Mouse (Mus musculus) gastrocnemius, postnatal 10 days (tissue): ENCODE results near the gene Arfip1. TPM values are rescaled to one million over a fixed set of nuclear protein-coding genes. Genes with fewer than 3 reads are reported as not detected.
A peak's percentile ranks its signal among the peaks of the same experiment; 100 is the strongest.

ENCODE experiments used
- DNase-seq: peaks from one replicate; pipeline ENCODE4 v3.0.0; 2021; ENCODE audit warnings: mixed read lengths
- total RNA-seq, 2 experiments: library from RNA; stranded (reverse); gene quantifications; 2 replicates each; pipeline ENCODE4 v1.2.3; 2021

Gene Arfip1
- total RNA-seq, 2 experiments from 2014 or later: 20.6 to 24.4 TPM

DNA sequence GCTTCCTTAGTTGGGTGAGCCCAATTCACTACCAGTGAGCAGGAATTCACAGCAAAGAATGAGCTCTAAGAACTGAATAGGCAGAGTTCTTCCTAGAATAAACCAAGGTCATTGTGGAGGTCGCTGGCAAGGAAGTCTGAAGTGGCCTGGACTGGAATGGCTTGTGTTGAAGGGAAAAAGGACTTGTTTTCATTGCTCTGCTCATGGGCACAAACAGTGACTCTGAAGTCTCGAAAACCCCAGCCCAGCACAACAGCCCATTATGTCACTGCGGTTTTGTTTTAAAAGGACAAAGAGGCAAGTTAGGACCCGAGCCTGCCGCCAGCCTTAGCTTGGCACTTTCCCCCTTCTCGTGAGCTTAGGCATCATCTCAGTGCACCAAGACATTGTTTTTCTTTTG lies 93.7 kb downstream of the Arfip1 start:
- DNase-seq: no peak

DNA sequence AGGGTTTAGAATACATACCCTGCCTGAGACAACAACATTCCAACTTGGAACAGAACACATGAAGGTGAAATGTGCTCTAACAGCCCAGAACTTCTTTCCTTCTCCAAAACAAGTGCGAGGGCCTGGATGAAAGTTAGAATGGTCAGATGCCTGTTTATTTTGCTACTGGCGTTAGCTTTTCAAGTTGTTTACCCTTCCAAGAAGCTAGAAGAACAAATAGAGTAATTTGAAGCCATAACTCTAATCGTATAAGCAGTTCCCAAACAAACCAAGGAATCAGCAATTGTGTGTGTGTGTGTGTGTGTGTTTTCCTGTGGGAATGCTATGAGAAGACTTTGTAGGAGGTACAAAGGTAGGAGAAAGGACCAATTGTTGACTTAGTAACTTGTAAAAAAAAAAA lies 97.5 kb downstream of the Arfip1 start:
- no peak for DNase-seq

DNA sequence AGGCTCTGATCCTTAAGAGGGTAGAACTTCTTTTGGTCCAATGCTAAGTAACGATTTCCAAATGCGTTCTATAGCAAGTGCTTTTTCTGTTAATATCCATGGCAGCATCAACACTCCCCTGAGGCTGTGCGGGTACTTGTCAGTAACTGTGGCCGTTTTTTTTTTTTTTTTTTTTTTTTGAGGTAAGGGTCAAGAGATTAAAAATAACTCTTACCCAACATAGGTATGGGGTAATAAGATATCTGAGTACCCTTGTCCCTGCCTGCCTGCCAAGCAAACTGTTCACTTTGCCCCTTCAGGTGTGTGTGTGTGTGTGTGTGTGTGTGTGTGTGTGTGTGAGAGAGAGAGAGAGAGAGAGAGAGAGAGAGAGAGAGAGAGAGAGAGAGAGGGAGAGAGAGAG lies 98.1 kb downstream of the Arfip1 start:
- no peak for DNase-seq

DNA sequence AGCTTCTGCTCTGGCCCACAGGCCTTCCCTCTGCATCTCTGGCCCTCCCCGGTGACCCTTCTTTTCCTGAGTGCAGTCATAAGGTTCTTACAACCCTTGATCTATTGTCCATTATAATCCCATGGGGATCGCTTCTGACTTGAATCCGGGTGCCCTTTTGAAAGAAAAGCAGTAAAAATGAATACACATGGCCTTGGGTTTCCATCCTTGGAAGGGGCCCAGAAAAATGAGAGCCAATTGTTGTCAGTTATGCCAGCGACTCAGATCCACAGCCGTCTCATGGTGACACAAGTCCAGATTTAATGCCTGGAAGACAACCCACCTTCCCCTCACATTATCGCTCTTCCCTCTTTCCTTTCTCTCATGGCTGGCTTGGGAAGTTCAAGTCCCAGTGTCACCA lies 100.3 kb downstream of the Arfip1 start:
- DNase-seq: no peak

DNA sequence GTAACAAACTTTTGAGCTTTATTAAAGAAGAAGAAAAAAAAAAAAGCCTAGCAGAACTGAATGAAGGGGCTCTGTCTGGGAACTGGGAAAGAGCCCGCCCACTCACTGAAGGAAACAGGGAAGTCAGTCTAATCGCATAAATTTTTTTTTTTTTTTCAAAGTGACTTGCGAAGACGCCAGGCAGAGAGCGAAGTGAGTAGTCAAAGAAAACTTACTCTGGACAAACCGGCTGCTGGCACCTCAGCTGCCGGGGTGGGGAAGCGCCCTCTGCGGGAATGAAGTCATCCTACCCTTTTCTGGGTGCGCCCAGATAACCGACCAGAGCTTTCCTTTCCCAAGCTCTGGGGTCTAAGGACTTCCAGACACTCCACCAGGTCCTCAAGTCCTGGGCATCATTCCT lies 101.3 kb downstream of the Arfip1 start:
- no peak for DNase-seq

DNA sequence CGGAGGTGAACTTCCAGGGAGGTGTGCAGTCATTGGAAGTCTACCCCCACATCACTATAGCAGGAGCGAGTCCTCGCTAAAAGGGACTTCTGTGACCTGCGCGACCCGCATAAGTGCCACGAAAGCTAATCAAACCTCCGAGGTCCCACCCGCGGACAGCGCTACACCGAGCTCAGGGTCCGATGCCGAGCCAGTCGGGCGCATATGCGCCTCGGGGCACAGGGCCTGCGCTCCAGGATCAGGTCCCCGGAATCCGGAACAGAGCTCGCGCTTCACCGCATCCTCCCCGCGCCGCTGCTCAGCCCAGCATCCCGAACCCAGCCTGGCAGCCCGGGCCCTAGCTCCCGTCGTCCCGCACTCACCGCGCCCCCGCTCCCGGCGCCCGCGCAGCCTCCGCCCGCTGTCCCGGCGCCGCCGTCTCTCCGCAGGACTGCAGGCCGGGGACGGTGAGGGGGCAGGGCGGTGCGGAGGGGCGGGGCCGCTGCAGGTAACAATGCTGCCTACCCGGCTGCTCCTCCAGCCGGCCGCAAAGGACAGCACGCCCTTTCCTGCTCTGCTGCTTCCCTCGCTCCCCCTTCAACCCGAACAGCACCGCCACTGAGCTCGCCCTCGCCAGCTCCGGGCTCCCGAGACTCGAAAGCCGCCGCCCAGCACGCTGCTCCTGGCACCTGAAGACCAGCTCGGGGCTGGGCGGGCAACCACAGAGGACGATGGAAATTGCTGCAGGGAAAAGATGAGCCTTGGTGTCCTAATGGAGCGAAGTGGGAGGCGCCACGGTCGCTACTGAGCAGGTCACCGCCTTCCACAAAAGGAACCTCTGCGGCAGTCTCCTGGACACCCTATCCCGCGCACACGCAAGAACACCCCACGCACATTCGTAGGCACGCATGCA lies 102.2 kb downstream of the Arfip1 start, which contains the start of gene Fhdc1:
Gene Fhdc1 (minus strand): TSS at position 424 of the 892 bp plus-strand sequence.
- DNase-seq: peak; percentile 38

DNA sequence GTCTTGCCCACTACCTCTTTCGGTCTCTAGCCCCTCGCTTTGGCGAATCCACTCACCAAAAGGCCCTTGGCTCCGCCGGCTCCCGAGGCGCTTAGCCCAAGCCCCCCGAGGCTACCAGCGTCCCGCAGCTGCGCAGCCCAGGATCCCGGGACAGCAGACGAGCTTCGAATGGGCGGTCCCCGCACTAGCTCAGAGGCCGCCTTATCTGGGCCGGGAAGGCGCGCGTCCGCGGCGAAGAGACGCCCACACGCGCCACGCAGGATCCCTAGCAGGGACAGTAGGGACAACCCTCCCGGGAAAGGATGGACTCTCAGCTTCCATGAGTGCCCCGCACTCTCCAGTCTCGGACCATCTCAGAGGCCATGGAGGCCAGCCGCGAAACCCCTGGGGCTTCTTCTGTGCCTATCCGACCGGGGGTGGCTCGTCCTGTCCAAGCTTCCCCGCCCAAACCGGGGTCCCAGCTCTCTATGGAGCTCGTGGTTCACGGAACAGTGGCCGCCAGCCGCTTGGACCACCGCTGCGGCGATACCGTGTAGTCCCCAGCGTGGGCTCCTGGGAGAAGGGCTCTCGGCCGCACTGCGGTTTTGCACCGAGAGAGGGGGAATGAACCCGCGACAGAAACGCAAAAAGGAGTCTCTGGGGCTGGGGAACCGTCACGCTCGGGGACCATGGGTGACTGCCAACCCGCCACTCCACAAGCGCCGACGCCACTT lies 103.0 kb downstream of the Arfip1 start:
- DNase-seq: peak; percentile 55

DNA sequence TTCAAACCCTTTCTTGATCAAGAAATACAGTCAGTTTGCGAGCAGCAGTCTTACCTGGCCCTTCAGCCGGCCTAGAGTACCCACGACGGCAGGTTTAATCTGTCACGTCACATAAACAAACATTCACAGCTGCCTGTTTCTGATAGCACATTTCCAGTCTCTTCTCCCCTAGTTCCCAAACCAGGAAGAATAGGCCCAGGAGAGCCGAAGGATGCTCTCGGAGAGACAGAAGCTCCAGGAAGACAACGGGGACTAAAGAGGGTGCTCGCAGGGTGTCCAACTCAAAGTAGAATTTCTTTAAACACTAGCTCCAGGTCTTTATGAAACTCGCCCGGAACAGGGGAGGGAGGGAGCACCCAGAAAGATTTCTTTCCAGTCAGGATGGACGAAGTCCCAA lies 103.5 kb downstream of the Arfip1 start:
- no peak for DNase-seq

DNA sequence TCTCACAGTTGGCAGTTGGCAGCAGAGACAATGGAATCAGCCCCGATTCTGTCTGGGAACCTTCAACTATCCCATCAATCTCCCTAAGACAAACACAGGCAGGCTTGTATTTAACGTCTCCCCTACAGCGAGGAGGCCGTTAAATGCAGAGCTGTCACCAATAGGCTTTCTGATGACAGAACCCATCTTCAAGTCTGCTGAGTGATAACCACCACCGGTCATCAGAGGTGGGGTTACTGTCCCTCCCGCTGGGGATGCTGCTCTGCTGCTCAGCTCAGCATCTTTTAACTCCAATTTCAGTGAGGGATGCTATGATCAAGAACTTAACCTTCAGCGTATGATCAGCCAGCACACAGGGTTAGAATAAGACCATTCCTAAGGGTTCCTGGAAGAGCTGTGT lies 104.2 kb downstream of the Arfip1 start:
- no peak for DNase-seq

DNA sequence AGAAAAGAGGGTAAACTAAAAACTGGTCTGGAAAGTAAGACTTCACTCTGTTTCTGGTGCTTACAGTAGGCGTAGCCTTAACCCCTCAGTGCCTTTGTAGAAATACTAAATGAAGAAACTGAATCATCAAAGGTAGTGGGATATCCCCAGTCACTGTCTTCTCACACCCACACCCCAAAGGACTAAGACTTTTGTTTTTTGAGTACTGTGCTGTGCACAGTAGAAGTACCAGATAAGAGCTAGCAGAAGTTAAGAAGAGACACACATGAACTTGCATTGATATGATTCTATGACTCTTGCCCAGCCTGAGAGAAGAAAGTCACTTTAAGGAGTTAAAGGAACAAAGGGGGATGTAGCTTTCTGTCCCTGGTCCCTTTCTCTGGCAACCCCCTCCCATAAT lies 104.9 kb downstream of the Arfip1 start:
- no peak for DNase-seq

DNA sequence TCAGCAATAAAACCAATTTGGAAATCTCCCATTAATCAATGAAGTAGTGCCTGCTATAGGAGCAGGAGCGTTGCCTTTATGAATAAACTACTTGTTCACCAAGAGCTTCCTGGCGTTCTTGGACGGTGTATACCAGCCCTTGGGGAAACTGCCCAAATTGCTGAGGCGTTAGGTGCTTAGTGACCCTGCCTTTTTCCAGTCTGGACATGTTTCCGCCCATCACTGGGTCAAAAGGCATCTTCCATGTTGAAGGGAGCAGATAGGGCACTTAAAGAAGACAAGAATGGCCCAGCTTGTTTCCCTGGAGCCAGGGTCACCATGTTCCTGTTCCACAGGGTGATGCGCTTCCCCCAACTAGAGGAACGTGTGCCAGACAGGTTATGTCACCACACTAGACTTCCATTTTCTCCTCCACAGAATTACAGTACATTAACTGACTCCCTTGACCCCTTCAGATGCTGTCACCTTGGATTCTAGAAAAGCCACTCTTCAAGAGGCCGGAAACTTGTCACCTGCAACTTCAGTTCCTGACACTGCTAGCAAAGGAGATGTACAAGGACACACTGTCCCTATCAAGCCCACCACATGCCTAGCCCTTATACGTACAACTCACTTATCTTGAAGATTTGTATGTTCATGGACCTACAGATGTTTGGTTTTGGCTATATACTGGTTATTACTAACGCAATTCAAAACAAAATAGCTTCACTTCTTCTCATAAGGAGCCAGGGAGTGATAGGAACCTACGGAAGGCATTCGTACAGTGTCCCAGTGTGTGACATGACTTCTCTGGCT lies 107.2 kb downstream of the Arfip1 start:
- no peak for DNase-seq

DNA sequence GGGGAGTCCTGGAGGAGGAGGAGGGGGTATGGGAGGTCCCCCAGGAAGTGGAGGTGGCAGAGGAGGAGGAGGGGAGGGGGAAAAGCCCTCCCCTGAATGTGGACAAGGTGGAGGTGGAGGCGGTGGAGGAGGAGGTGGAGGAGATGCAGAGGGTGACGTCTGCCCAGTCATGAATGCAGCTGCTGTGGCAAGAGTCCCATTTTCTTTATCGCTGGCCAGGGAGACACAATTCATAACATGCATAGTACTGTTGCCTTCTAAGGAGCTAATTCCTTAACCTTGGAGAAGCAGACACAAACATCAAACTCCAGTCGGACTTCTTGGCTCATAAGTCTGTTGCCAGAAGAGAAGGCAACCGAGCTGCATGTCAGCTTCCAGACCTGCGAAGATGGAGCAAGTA lies 108.0 kb downstream of the Arfip1 start:
- no peak for DNase-seq

DNA sequence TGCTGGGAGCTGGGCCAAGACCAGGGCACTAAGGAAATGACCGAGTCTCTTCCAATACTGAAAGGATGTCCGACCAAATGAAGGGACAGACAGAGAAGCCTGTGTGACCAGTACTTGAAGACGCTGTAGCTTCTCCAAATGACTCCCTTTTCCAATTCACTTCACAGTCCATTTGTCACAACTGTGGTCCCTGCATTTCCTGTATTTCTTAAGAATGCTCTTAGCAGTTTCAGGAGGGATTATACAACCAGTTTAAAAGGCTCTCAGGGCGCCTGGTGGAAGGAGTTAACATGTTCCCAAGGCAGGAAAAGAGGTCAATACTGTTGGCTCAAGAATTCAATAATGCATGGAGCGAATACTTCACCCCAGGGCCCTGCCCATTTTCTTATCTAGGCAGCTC lies 109.5 kb downstream of the Arfip1 start:
- DNase-seq: no peak

DNA sequence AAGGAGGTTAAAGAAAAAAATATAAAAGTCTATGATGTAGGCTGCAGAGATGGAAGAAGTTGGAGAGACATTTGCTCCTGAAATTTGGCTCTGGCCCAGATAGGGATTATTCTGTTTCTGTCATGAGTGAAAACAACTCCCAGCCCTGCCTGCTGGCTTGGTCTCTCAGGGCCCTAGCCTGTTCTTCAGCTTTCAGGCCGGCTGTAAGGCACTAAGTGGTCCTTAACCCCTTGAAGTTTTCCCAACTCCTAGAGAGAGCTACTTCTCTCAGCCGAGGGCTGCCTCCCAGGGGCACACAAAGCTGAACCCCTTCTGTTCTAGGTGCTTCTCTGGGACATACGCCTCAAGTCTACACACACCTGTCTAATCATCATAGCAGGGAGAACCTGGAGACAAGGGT lies 109.9 kb downstream of the Arfip1 start:
- no peak for DNase-seq

DNA sequence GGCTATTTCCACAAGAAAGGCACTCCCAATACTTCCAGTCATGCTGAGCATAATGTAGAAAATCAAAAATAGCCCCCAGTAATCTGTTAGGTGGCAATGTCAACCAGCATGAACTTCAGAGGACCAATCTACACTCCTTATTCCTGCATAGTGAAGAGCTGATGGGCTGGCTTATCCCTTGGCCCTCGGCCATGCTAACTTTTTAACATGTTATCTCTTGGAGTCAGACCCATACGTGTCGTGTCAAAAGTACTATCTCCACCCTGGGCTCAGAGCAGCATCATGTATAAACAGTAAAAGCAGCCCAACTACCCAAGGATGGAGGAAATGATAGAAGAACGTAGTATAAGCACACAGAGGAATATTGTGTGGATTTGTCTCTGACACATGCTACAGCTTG lies 111.3 kb downstream of the Arfip1 start:
- no peak for DNase-seq

DNA sequence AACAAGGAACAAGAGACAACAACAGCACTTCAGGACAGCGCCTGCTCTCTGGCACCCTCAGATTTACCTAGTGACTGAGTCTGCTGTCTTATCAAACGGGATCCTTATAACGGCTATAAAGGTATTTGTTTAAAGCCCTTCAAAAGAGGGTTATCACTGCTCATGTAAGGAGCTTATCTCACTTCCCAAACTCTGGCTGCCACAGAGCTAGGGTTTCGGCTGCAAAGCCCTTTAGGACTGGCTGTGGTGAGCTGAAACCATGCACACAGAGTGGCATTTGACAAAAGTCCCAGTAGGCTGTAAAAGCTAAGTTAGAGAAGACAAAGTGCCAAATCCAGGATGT lies 114.3 kb downstream of the Arfip1 start:
- no peak for DNase-seq

DNA sequence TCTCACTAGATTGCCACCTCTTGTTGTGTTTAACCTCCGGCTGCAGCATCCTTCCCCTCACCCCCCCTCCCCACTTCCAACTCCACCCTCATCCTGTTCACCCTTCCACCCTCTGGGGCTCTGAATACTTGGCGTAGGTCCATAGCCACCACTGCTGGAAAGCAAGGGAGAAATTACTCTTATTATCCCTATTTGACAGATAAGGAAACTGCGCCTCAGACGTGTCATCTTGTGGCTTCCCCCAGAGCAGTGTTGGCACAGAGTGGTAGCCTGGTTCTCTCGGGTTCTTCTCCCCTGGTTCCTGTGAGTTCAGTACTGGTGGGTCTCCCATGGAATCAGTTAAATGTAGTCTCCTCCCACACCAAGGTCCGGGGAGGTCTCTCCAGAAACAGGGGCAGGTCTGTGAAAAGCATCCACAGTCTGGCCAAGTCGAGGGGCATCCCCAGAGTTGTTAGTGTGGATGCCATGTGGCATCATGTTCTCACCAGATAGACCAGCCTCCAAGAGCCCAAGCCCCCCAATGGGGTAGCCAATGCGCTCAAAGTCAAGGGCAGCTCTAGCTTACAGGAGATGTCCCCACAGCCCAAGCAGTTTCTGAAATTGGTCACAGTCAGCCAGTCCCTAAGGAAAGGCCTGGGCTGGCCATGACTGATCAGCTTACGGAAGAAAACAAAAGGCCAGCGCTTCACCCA lies 114.9 kb downstream of the Arfip1 start:
- no peak for DNase-seq

DNA sequence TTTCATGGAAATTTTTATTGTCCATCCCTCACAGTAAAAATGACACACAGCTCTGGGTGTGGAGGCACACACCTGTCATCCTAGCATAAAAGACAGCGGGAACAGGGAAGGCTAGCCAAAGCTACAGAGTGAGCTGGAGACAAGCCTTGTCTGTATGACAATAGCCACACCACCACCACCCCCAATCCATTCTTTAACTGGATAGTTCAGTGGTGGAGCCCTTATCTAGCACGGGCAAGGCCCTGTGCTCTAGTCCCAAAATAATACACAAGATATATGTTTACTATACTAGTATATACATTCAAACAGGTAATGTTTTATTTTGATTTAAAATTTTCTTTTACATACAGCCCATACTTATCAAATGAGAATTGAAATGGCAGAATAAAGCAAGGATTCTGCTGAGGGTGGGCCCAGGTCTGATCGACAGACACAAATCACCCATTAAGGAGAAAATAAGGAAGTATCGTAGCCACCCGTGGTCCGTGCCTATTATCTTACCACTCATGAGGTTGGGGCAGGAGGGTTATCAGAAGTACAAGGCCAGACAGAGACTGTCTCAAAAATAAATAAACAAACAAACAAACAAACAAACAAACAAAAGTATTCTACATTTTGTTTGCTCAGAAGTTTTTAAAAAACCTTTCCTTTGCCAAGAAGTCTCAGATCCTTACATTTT lies 116.5 kb downstream of the Arfip1 start:
- DNase-seq: no peak

DNA sequence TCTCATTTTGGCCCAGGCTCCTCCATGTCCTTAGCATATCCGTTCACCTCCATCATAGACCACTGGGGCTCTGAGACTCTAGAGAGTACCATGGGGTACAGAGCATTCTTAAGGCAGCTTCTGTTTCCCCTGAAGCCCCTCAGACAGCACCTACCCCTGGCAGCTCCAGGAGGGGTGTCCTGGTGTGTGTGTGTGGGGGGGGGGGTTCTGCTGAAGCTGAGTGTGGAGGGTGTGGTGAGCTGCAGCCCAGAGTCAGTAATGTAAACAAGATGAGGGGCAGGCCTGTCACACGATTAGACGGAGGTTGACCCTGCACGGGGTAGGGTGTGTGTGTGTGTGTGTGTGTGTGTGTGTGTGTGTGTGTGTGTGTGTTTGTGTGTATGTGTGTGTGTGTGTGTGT lies 120.7 kb downstream of the Arfip1 start:
- DNase-seq: no peak

DNA sequence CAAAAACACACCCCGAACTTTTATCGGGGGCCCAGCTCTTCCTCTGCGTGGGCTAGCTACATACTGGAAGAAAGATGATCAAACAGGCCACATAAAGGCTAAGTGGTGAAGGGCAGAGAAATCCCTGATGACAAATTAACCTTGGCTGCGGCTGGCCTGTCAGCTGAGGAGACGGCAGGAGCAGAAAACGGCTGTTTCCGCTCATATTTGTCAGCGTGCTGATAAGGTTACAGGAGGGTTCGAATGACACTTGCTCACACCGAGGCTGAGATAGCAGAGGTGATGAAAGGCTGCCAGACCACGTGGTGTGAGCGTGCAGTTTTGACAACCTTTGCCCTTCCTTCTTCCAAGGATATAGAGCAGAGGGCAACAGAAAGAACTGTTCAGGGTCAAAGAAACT lies 121.5 kb downstream of the Arfip1 start:
- no peak for DNase-seq

DNA sequence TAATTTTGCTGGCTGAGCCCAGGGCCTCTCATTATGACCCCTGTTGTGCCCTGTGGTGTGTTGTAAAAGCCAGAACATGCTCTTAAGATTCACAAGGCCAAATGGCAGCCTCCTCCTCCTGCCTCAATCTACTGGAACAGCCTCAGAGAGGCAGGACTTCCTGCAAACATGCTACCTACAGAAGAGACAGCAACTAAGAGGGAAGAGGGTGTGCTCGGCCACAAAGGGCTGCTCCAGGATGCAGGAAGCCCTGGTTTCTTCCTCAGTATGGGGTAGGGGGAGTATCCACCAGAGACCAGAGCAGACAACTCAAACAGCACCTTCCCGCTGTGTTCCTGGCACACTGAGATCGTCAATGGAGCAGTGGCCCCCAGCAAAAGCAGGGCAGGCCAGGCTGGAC lies 121.9 kb downstream of the Arfip1 start:
- DNase-seq: no peak
